Mouse (Mus musculus) thymus, postnatal 14 days (tissue): ENCODE data around the gene Scaf8.
"Not testable (repeated sequence)": the region's sequence is repeated elsewhere in the genome, so short reads cannot be mapped to it uniquely, and the experiment has no call there.

Source experiments
- DNase-seq: peaks from one replicate; pipeline ENCODE4 v3.0.0; 2021

The Scaf8 gene

DNA sequence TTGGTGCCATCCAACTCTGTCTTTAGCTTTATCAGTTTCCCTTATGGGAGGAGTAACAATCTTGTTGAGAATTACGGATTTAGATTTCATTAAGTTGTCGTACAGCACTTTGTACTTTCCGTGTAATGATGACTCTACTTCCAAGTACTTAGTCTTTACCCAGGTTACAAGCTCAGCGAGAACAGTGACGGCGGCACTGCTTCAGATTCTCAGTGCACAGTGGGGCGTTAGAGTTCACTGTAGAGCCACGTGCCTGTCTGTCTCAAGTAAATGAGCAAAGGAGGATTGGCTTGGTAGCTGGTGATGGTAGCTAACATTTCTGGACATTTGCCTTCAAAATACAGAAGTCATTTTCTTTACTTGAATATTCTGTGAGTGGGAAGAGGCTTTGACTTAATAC lies 6.2 kb downstream of the Scaf8 start:
- not testable (repeated sequence) for DNase-seq

GRCm38 (mm10) chr17:3123581-3123980 lies 8.8 kb downstream of the Scaf8 start:
- DNase-seq = not testable (repeated sequence)

- DNase-seq = no peak
Observed at GRCm38 (mm10) chr17:3128716-3129115, 13.9 kb downstream of the Scaf8 start.

GRCm38 (mm10) chr17:3129791-3130190 lies 15.0 kb downstream of the Scaf8 start:
- no peak for DNase-seq

DNA sequence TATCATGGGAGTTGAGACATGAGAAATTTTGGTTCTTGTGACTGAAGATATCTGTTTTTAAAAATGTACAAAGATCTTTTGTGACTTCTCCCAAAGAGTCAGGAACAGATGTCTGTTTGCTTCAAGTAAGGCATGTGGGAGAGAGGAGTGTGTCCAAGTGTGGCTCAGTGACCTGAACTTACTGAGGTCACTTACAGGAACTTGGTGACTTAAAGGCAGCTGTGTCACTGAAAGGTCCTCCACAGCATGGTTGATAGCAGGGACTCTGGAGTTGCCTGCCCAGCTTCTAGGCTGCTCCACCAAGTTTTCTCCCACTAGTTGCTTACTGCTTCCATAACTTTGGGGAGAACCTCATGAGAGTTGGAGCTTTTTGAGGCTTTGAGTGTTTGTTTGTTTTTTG lies 20.6 kb downstream of the Scaf8 start:
- DNase-seq = no peak

DNA sequence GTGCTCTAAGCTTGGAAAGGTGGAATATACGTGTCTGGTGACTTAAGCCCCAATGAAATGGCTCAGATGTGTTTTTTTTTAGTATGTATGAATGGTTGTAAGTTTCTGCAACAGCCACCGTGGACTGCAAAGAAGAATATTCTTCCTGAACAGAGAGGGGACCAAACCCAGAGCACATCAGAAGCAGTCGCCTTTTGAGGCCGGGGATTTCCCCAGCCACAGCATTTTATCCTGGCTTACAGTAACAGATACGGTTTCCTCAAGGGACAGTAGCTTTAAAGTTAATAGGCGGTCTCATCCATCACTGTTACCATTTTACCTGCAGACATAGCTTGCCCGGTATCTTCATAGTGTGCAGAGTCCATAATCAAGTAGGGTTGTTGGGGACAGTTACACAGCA lies 21.4 kb downstream of the Scaf8 start:
- no peak for DNase-seq

DNA sequence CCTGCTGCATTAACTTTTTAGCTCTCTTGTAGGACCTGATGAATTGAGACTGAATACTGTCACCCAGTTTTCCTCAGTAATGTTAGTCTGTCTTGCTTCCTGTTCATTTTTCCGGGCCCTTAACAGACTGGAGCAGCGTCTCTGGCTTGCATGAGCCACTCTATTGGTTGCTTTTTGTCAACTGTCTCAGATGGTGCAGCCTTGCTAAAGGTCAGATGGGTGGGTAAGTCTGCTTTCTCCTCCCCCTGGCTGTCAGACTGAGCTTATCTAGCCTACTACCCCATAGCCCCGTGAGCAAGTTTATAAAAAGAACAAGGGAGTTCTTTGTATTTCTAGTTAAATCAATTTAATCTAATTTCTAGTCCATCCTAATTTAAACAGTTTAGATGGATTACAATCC lies 23.6 kb downstream of the Scaf8 start:
- DNase-seq = no peak

GRCm38 (mm10) chr17:3140100-3140499 lies 25.3 kb downstream of the Scaf8 start:
- DNase-seq = no peak

GRCm38 (mm10) chr17:3148853-3149252 lies 34.1 kb downstream of the Scaf8 start:
- DNase-seq = no peak

DNA sequence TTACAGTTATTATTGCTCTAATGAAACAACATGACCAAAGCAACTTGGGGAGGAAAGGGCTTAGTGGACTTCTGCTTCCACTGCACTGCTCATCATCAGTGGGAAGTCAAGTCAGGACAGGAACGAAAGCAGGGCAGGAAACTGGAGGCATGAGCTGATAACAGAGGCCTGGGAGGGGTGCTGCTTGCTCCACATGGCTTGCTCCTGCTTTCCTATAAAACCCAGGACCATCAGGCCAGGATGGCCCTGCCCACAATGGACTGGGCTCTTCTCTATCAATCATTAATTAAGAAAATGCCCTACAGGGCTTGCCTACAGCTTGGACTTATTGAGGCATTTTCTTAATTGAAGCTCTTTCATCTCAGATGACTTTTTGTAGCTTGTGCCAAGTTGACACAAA lies 34.8 kb downstream of the Scaf8 start:
- DNase-seq = no peak

GRCm38 (mm10) chr17:3150701-3151100 lies 35.9 kb downstream of the Scaf8 start:
- DNase-seq = not testable (repeated sequence)

DNA sequence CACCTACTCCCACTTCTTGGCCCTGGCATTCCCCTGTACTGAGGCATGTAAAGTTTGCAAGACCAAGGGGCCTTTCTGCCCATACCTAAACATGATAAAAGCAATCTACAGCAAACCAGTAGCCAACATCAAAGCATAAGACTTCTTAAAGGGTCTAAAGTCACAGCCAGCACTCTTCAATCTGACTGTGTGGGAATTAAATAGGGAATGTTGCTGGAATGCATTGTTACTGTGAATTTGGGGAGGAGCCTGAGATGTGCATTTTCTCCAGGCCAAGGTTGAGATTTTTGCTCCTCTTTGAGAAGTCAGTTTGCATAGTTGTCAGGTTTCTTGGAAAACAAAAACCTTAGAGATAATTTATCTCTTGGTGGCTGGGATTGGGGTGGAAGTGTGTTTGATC lies 36.4 kb downstream of the Scaf8 start:
- no peak for DNase-seq

- DNase-seq = peak; percentile 37
Observed at GRCm38 (mm10) chr17:3156176-3156575, 41.4 kb downstream of the Scaf8 start.

DNA sequence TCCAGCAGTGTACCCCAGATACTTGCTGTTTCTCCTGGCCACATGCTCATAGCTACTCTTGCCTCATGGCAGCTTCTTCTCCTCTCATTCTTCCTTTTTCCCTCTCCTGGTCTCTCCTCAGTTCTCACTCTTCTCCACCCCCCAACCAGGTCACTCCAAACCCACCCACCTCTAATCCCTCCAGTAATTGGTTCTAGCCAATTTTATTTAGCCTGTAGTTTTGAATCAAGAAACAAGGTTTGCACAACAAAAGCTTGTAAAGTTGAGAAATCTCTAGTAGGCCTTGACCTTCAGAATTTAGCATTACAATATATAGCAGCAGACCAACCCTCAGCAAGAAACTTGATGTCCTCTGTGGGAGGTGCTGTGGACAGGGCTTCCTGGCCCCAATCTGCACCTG lies 42.2 kb downstream of the Scaf8 start:
- no peak for DNase-seq

DNA sequence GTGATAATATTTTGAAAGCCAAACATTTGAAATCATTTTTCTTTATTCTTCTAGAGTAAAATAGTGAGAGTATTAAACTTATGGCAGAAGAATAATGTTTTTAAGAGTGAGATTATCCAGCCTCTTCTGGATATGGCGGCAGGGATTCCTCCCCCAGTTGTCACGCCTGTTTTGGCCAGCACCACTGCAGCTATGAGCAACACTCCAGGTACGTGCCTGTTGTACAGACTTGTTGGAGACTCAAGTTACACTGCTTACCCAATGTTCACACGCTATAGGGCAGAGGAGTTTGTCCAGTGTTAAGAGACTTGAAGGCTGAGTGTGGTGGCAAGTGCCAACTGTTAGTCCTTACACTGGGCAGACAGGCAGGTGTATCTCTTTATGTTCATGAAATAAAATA lies 48.1 kb downstream of the Scaf8 start:
- no peak for DNase-seq

GRCm38 (mm10) chr17:3180425-3180945 lies 65.7 kb downstream of the Scaf8 start:
- DNase-seq = not testable (repeated sequence)

GRCm38 (mm10) chr17:3195483-3195882 lies 80.7 kb downstream of the Scaf8 start:
- not testable (repeated sequence) for DNase-seq

- no peak for DNase-seq
Observed at GRCm38 (mm10) chr17:3200328-3200727, 85.6 kb downstream of the Scaf8 start.

GRCm38 (mm10) chr17:3203916-3204315 lies 89.1 kb downstream of the Scaf8 start:
- DNase-seq = no peak

DNA sequence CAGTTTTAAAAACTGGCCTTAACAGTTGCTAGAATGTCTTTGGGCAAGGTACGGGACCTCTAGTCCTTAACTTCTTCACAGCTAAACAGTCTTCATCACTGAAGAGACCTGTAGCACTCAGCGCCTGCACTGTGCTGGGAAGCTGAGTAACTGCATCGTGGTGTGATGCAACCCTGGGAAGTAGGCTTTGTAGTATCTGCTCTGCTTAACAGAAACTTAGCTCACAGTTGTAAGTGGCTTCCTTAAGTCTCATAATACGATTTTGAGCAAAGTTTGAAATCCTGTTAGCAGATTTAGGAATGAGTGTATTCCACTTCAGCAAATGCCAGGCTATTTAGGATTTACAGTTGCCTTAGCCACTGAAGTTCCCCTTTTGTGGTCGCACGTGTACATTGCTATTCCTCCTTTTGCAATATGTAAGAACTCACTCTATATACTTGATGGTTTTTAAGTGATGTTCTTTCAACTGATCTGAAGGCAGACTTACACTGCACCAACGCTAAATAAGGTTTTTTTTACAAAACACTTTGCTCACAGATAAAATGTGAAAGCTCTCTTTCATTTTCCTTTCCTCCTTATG lies 90.1 kb downstream of the Scaf8 start:
- DNase-seq = no peak

DNA sequence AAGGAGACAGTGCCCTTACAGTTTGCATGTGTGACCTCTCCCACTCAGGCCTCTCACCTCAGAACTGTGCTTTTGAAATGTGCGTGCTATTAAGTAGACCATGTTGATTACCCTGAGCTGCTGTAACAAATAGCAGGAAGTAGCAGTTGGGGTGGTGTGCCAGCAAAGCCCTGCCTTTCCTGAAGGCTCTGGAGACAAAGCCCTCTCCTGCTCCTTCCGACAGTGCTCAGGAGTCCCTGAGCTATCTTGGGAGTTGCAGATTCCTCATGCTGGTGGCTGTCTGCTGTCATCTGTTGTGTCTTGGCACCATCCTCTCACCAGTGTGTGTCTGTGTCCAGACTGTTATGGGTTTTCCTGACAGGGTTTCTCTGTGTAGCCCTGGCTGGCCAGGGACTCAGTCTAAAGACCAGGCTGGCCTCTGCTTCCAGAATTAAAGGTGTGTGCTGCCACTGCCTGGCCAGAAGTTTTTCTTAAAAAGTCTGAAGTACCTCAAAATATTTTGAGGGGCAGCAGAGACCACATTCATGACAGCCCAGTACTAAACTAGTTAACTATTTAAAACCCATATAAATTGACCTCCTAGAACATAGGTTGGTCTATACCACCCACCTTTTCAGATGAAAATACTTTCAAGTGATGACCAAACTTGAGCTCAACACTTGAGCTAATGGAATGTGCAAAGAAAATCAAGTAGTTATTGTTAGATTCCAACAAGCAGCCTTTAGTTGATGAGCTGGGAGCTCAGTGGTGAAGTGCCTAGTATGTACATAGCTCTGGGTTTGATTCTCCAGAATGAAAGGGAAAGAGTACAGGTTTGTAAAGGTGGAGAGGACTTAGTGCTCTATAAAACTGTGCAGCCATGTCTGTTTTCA lies 92.0 kb downstream of the Scaf8 start:
- DNase-seq = no peak

- no peak for DNase-seq
Observed at GRCm38 (mm10) chr17:3207529-3208240, 92.9 kb downstream of the Scaf8 start.

DNA sequence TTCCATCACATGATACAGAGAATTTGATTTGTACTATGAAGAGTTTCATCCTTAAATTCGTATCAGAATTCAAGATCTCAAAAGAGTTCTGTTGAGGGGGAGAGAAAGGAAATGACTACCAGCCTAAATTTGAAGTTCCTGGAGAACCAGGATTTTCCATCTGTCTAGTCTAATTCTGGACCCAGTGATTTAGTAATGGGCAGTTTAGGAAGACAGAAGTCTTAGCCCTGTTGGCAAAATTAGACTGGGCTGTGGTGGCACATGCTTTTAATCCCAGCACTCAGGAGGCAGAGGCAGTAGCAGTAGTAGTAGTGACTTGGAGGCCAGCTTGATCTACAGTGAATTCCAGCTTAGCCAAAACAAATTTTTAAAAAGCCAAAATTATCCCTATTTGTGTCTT lies 93.7 kb downstream of the Scaf8 start:
- no peak for DNase-seq

DNA sequence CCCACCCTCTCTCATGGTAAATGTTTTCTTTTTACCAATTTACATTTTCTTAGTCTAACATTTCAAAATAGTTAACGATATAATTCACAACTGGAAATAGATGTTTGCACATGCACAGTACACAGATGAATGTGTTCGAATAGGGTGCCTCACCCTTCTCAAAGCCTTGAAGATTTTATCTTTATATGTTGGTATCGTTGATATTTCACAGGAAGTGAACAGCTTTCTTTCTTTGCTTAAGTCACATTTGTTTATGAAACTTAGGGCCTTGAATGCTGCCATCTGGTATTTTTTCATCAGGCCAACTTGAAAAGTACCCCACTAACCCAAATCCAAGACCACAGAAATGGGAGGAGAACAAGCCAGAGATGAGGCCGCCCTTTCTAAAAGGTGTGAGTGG lies 94.8 kb downstream of the Scaf8 start:
- DNase-seq = no peak
